Mouse (Mus musculus) 3134 (cell line): Measurements from ENCODE around the gene Mnx1.

Experiments used
- DNase-seq: peaks from one replicate; pipeline ENCODE4 v3.0.0-alpha.2; 2011; ENCODE audit warnings: low spot score; ENCODE audit not compliant: insufficient read length; ENCODE audit errors: extremely low read depth

Gene Mnx1

DNA sequence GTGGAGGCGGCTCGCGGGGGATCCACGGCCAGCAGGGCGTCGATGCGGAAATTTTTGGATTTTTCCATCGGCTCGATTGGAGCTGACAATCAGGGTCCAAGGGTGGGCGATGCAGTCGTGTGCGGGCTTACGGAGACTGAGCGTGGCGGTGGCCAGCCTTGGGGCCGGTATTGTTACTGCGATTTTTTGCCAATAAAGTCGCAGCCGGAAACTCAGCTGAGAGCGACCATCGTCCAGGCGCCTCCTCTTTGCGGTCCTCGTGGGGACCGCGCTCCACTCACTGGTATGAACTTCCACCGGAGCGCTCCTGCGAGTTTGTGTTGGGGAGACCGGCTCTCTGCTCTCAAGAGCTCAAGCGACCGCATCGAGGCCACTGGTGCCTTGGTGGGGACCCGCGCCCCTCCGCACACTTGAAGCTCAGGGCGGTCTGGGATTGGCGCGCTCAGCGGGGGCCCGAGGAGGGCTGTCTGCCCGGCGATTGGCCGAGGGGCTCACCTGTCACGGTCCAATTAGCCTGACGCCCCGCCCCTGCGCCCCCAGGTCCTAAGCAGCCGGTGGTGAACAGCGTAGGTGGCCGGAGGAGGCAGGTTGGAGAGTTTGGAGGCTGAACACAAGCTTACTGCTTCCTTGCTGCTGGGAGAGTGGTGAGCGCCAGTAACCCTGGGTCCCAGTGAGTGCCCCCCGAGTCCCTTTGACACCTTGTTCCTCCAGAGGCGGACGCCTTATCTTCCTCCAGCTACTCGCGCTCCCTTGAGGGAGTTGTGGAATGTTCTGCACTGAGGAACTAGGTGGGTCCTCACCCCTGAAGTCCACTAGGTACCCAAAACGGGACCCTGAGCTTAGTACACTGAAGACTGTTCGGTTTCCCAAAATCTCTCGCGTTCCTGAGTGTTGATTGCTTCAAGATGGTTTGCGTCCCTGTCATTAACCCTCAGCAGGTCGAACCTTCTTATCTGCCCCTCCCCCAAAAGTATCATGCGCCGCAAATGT, at the start of gene Mnx1:
TSS of gene Mnx1 (minus strand) at position 263 of the 990 bp plus-strand sequence.
- no peak for DNase-seq

- DNase-seq = no peak
These were observed 38.2 kb upstream of the Mnx1 start for GRCm38 (mm10) chr5:29516432-29516831.

DNA sequence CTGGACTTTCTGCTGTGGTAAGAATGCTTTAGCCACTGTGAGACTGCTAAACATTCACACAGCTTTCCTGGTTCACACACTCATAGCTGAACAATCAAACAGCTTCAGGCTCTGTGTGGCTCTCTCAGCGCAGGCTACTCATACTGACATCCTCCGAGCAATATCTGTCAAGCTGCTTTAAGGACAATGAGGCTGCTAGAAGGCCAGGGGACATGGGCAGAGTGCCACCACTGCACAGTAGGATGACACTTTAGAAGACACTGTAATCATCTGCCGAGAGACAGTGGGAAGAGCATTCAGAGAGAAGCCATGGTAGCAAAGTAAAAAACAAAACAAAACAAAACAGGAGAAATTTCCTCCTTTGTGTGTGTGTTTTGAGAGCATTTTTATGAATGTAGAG, 37.6 kb upstream of the Mnx1 start:
- no peak for DNase-seq

DNA sequence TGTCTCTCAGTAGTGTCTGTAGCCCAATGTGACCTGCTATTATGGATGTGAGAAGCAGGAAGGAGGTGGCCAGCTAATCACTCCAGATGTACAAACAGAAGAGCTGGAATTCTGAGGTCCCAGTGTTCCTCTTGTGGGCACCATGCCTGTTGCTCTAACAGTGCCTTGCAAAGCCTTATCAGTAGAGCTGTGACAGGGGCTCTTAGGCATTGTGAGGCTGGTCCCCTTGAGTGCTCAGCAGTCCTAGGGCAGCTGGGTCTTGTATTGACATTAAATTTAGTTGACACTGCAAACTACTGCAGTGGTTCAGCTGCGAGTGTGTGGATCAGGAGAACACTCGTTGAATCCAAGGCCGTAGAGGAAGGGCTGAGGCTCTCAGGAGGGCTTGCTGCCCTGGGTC, 28.7 kb upstream of the Mnx1 start:
- DNase-seq = no peak

DNA sequence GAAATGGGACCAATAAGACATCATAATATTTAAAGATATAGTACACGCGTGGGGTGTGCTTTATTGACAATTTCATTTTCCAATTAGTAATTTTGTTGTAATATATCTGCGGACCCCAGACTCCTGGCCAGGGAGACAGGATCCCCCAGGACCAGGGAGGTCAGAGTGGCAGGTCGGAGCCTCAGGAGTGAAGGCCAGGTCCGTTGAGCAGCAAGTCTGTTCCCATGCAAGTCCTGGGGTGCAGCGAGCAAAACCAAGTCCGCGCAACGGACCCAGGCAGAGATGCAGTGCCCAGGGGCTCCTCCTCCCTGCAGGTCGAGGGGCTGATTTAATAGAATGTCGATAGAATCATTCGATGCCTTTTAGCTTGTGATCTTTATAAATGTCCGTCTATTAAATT, 9.1 kb upstream of the Mnx1 start:
- DNase-seq = no peak

GRCm38 (mm10) chr5:29485941-29486320, 7.7 kb upstream of the Mnx1 start:
- no peak for DNase-seq

DNA sequence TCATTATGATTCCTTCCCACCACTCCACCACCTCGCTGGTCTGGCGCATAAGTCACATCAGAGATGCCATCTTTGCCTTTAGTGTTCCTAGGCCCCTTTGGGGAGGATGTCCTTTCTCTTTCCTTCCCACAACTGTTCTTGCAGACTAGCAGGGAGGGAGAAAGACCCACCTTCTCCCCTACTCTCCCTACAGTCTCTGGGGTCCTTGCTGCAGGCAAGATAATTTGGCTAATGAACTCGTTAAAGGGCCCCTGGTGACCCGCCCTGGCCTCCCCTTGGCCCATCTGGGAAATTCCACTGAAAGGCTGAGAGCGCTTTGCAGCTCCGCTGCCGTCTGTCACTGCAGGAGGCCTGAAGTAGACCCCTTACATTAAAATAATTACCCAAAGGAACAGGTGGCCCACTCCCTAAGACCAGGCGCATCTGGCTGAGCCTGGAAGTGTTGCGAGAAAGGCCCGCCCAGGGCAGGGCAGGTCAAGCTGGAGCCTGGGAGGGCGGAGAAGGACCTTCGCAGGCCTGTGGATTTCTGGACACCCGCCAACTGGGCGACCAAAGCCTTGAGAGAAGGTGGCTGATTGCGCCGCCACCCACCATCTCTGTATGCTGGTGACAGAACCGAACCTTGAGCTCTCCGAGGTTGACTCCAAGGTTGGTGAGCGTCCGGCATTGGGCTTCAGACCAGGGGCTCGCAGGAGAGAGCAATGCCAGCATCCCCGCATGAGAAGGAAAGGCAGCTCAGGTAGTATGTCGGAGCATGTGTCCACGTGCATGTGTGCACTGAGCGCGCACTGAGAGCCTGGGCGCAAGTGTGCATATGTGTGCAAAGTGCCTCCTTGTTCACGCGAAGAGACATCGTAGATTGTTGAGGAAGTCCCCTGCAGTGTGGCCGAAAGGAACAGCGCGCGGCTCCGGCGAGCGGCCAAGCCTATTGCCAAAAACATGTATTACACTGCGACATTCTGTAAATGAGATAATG, 7.0 kb upstream of the Mnx1 start:
- no peak for DNase-seq

DNA sequence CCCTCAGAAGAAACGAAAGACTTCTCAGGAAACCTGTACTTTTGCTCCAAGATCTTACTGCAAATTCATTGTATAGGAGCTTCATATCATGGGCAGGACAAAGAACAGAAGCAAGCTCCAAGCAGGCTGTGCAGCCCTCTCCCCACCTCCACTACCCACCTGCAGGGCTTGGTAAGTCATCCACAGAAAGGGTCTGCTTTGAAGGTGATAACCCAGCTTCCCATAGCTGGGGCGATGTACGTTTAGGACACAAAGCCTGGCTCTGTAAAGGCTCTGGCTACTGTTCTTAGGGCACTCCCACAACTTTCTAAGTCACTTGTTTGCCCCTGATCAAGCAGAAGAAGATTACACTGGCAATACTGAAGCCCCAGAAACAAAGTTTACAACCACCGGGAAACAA, 5.5 kb upstream of the Mnx1 start:
- no peak for DNase-seq

GRCm38 (mm10) chr5:29479198-29479593, 926 bp upstream of the Mnx1 start:
- DNase-seq = no peak

- no peak for DNase-seq
These were observed 629 bp downstream of the Mnx1 start for GRCm38 (mm10) chr5:29477474-29478207.

- no peak for DNase-seq
These were observed 2.2 kb downstream of the Mnx1 start for GRCm38 (mm10) chr5:29476021-29476420.

GRCm38 (mm10) chr5:29475556-29475955, 2.7 kb downstream of the Mnx1 start:
- no peak for DNase-seq

DNA sequence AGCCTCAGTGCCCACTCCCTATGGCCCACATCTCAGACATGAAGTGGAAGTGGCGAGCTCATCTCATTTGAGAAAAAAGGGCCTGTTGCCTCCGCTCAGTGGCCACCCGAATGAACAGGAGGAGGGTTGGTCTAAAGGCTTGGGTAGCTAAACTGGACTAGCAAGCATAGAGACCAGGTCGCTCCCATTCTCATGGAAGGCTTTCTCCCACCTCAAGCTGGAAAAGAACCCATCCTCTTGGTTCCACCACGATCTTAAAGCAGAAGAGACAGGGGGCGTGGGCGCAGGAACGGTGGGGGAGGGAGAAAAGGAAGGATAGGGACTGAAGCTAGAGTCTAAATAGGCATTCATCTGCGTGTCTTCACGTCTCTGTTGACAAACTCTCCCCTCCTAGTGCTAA, 3.2 kb downstream of the Mnx1 start:
- no peak for DNase-seq

DNA sequence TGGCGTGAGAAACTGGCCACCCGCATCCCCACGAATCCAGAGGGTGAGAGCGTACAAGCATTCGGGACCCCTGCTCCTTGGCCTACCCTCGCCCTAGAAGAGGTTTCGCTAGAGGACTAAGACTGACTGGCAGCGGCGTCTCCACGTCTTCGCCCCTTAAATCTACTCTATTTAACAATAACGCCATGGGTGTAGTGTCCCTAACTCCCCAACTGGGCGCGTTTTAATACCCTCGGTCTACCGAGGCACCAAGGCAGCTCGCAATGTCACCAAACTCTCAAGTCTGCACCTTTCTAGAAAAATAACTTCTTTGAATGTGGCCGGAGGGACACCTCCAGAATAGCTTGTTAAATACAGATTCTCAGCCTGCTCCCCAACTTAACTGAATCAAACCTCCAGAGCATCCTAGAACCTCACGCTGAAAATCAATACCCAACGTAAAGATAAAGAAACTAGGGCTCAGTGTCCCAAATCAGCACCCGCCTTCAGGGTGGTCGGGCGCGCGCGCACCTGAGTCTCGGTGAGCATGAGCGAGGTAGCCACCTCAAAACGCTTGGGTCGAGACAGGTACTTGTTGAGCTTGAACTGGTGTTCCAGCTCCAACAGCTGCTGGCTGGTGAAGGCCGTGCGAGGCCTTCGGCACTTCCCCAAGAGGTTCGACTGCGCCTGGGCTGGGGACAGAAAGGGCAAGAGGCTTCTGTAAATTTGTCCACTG, 3.9 kb downstream of the Mnx1 start:
- no peak for DNase-seq

GRCm38 (mm10) chr5:29473551-29474245, 4.6 kb downstream of the Mnx1 start:
- DNase-seq = no peak

DNA sequence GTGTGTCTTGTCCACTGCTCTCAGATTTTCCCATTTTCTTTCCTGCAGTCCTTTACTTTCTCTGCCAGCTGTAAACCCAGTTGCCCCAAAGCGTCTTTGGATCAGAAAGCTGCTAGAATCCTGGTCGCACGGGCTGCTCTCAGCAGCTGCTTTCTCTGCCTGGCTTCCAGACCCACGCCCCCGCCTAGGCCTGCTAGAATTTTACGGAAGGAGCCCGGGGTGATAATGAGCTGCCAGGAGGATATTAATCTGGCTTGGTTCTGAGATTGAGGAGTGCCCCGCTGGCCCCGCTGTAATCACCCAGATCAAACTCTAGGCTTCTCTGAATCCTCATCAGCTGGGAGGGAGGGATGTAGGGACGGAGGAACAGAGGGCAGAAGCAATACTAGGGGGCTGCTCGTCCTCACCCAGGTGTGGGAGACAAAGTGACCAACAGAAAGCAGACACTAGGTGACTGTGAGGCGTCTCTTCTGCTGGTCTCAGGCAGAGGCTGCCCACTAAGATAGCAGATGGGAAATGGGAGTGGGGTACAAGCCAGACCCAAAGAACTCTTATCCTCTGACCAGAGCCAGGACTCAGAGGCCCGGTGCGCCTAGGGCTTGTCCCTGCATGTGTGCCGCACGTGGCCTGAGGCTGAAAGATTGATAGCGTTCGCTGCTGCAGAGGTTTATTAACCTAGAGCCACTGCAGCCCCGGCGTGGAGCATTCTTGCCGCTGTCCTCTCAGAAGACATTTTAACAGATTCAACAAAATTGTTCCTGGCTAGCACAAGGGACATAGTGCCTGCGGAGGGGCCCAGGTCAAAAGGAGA, 6.2 kb downstream of the Mnx1 start:
- no peak for DNase-seq

DNA sequence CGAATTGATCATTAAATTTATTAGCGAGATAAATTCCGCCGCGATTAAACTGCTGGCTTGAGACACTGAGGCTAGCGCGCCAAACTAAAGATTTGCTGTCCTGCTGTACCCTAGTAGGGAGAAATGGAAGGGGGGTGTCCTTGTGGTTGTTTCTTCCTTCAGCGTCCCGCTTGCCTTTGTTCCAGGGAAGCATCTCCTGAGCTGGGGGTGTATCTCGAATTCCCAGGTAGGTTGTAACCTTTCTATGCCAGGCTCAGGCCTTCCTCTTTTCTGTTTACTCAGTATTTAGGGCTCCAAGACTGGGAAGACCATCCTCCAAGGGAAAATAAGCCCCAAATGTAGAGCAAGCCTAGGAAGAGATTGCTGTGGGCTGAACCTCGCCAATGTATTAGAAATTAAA, 6.9 kb downstream of the Mnx1 start:
- no peak for DNase-seq

GRCm38 (mm10) chr5:29470851-29471394, 7.3 kb downstream of the Mnx1 start:
- no peak for DNase-seq
